Mouse (Mus musculus): ENCODE results near the gene Ccl8. TPM values are rescaled to one million over a fixed set of nuclear protein-coding genes. Genes with fewer than 3 reads are reported as not detected.

Ccl8 gene
- polyA plus RNA-seq, 1 experiment from 2014 or later: not detected

DNA sequence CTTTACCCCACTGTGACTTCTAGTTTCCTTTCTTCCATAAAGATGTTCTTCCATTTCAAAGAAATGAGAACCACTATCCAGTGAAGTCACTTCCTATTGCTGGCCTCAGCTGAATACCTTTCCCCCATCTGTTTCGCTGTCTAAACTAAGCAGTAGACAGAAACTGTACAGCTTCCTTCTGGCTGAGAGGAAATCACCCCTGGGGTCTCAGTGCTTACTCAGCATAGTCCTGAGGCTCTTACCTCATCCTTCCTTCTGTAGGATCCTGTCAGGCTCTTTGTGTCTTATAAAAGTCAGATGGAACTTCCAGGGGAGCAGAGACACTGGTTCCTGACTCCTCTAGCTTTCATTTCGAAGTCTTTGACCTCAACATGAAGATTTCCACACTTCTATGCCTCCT, 13.5 kb upstream of the Ccl8 start, which contains the start of gene Ccl12:
Ccl12 (plus strand) TSS at position 317 of the 400 bp plus-strand sequence.
- H3K27me3 ChIP-seq: no peaks in the 10 kb centered on the region
- H3K36me3 ChIP-seq: no peaks in the 10 kb centered on the region
- no peak within 1 kb of the TSS for H3K4me3 ChIP-seq
- H3K9me3 ChIP-seq: no peaks in the 10 kb centered on the region
- H3K27ac ChIP-seq (replicated peaks): no peak within 1 kb of the TSS
- WGBS: 73% methylated on average over 2 of the region's 2 CpGs
- no peak within 1 kb of the TSS for H3K4me2 ChIP-seq
- H3K4me1 ChIP-seq (replicated peaks): no peaks in the 10 kb centered on the region
- no peak for ATAC-seq (ENCODE audit: low FRiP score, low read depth)
- no peak within 1 kb of the TSS for H3K9ac ChIP-seq

DNA sequence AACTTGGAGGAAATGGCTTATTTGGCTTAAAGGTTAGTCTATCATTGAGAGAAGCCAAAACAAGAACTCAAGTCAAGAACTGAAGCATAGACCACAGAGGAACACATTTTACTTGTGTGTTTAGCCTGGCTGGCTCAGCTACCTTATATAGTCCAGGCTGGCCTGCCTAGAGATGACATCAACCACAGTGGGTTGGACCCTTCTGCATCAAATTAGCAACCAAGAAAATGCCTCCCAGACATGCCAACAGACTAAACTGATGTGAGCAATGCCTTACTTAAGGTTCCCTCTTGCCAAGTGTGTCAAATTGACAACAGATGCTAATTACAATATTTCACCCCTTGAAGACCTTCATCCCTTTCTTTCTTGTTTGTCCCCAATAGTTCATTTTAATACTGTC, 5.4 kb upstream of the Ccl8 start:
- H3K4me3 ChIP-seq: no peak overlapping the region
- H3K9me3 ChIP-seq: no peaks in the 10 kb centered on the region
- no peaks in the 10 kb centered on the region for H3K4me1 ChIP-seq (replicated peaks)
- no peak overlapping the region for H3K27ac ChIP-seq (replicated peaks)
- no peak overlapping the region for H3K9ac ChIP-seq
- ATAC-seq (ENCODE audit: low FRiP score, low read depth): no peak
- no peaks in the 10 kb centered on the region for H3K36me3 ChIP-seq
- H3K4me2 ChIP-seq: no peak overlapping the region
- H3K27me3 ChIP-seq: no peaks in the 10 kb centered on the region

DNA sequence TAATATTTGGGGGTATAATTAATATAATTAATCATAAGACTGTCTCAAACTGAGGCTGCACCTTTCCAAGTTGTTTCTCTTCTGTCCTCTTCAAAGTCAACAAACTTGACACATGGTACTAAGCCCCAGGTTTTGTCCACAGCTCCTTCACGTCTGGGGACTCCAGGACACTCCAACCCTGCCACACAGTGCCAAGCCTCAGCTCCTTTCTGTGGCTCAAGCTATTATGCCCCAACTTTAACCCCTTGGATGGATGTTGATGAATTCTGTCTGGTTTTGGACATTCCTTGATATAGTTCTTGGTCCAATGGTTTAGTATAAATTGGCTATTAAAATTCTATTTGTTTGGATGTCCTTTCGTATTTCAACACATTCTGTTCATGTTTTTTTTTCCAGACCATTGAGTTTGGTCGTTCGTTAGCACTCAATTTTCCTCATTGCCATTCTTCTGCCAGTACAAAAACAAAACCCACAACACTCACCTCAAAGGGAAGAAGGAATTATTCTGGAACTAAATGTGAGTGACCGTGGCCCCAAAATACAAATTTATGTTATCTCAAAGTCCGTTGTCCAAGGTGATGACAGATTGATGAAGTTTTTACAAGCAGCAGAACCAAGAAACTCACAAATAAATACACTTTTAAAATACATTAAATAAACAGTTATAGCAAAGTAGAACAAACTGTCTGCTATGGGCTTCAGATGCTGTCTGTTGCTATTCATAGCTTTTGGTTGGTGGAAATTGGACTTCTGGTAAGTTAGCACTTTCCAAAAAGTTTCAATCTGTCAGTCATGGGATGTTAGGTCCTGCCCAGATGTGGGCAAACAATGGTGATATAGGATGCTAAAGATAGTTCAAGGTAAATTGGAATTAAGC, 4.4 kb upstream of the Ccl8 start:
- H3K4me2 ChIP-seq: no peak overlapping the region
- no peak for ATAC-seq (ENCODE audit: low FRiP score, low read depth)
- WGBS: 63% methylated on average over 6 of the region's 6 CpGs

DNA sequence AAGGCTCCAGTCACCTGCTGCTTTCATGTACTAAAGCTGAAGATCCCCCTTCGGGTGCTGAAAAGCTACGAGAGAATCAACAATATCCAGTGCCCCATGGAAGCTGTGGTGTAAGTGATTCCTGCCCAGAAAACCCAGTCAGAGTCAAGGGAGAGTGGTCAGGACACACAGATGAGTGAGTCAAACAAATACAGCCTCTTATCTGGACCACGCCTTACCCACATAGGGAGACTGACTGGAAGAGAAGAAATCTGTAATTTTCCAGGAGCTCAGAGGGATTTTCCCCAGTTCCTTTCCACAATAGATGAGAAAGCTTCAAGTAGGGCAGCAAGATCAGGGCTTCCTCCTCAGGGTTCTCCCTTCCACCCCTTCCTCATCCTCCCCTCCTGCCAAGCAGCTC, 1.1 kb downstream of the Ccl8 start:
- no peak for ATAC-seq (ENCODE audit: low FRiP score, low read depth)
- Histone ChIP-seq H3K27ac (replicated peaks) (no peak overlapping the region), H3K4me2 (no peak overlapping the region), H3K27me3 (no peaks in the 10 kb centered on the region), H3K4me1 (replicated peaks) (no peaks in the 10 kb centered on the region), H3K4me3 (no peak overlapping the region), H3K36me3 (no peaks in the 10 kb centered on the region), H3K9ac (no peak overlapping the region), H3K9me3 (no peaks in the 10 kb centered on the region)
- WGBS: 92% methylated on average over 3 of the region's 3 CpGs

More for the DNA sequence above, 4.4 kb upstream of the Ccl8 start:
- no peaks in the 10 kb centered on the region for H3K27me3 ChIP-seq
- H3K4me3 ChIP-seq: no peak overlapping the region
- no peak overlapping the region for H3K27ac ChIP-seq (replicated peaks)
- no peak overlapping the region for H3K9ac ChIP-seq
- H3K9me3 ChIP-seq: no peaks in the 10 kb centered on the region
- H3K36me3 ChIP-seq: no peaks in the 10 kb centered on the region
- H3K4me1 ChIP-seq (replicated peaks): no peaks in the 10 kb centered on the region

DNA sequence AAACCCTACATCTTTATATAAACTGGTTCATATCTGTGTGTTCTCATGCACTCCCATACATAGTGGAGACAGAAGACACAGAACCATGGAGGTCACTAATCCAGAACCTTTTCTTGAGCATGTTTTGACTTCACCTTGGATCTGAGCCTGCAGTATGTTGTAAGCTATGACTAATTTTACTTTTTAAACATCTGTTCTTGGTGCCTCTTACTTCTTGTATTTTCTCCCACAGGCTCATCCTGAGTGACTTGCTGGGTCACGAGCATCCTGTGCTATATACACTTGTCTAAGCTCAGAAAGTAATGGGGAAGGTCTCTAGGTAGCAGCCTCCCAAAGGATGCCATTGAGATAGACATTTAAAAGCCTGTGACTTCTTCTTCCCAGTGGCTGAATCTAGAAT, 18.0 kb downstream of the Ccl8 start:
- Histone ChIP-seq H3K9ac (no peak overlapping the region), H3K4me2 (no peak overlapping the region), H3K9me3 (no peaks in the 10 kb centered on the region), H3K27ac (replicated peaks) (no peak overlapping the region), H3K36me3 (no peaks in the 10 kb centered on the region), H3K4me3 (no peak overlapping the region), H3K27me3 (no peaks in the 10 kb centered on the region), H3K4me1 (replicated peaks) (no peaks in the 10 kb centered on the region)
- ATAC-seq (ENCODE audit: low FRiP score, low read depth): no peak
- WGBS: 79% methylated on average over 1 of the region's 1 CpGs

DNA sequence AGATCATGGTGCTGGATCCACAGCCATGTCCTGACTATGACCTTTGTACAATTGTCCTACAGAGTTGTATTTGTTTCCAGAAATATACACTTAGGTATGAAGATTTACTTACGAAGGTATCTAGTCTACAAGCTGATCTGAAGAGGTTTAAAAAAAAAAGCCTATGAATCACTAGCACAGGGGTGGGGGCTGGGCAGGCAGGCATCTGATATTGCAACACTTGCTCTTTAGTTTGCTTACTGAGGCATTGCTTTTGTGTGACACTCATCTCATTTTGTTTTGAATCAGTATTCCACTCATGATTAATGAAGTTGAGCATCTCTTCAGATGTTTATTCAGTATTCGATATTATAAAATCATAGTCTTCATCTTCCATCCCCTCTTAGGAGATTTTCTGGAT, 21.2 kb downstream of the Ccl8 start:
- no peak for ATAC-seq (ENCODE audit: low FRiP score, low read depth)
- no peaks in the 10 kb centered on the region for H3K9me3 ChIP-seq
- H3K9ac ChIP-seq: no peak overlapping the region
- 87% methylated on average over 2 of the region's 2 CpGs for WGBS
- no peaks in the 10 kb centered on the region for H3K27me3 ChIP-seq
- H3K4me3 ChIP-seq: no peak overlapping the region
- H3K4me2 ChIP-seq: no peak overlapping the region
- H3K36me3 ChIP-seq: no peaks in the 10 kb centered on the region
- H3K4me1 ChIP-seq (replicated peaks): no peaks in the 10 kb centered on the region
- H3K27ac ChIP-seq (replicated peaks): no peak overlapping the region

DNA sequence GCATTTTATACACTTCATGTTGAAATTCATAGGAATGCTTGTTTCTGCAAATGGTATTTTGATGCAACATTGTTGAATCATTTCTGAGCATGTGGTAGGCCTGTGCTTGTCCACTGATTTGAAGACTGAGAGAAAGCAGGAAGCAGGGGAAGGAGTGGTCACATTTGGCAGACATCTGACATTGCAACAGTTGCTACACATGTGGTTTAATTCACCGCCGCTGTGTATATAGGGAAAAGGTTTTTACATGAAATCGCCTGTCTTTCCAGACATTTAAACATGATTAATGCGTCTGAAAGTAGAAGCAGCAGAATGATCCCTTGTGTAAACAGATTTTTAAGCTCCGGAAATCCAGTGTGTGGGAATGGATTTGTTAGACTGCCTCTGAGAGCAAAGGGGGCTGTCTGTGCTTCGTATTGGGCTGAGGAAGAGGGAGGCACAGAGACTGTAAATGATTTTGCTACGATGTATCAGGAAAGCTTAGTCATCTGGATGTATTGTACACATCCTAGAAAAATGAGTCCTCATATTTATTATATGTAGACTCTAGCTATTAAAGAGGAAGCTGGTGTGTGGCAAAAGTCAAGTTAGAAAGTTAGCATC, 24.6 kb downstream of the Ccl8 start:
- H3K9ac ChIP-seq: no peak overlapping the region
- H3K27me3 ChIP-seq: no peaks in the 10 kb centered on the region
- H3K27ac ChIP-seq (replicated peaks): no peak overlapping the region
- no peak for ATAC-seq (ENCODE audit: low FRiP score, low read depth)
- H3K36me3 ChIP-seq: no peaks in the 10 kb centered on the region
- H3K4me2 ChIP-seq: no peak overlapping the region
- H3K4me3 ChIP-seq: no peak overlapping the region
- H3K9me3 ChIP-seq: no peaks in the 10 kb centered on the region
- no peaks in the 10 kb centered on the region for H3K4me1 ChIP-seq (replicated peaks)
- 65% methylated on average over 7 of the region's 7 CpGs for WGBS

DNA sequence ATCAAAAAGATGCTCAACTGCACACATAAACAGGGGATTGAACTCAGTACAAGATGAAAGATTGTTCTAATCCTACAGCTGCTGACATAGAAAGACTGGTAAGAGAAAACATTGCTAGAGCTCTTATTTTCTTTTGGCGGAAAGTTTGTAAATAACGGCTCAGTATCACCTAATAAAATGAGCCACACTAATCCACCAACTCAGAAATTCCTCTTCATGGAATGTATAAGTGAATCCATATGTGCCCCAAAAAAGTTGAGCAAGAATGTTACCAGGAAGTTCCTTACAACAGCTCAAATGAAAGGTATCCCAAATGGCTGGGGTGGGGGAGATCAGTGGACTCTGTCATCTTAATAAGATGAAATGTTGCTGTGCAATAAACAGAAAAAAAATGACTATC, 44.1 kb downstream of the Ccl8 start:
- Histone ChIP-seq H3K36me3 (no peaks in the 10 kb centered on the region), H3K4me3 (no peak overlapping the region), H3K4me2 (no peak overlapping the region), H3K27ac (replicated peaks) (no peak overlapping the region), H3K27me3 (no peaks in the 10 kb centered on the region), H3K9ac (no peak overlapping the region), H3K4me1 (replicated peaks) (no peaks in the 10 kb centered on the region), H3K9me3 (no peaks in the 10 kb centered on the region)
- WGBS: 94% methylated on average over 2 of the region's 2 CpGs
- ATAC-seq (ENCODE audit: low FRiP score, low read depth): no peak

DNA sequence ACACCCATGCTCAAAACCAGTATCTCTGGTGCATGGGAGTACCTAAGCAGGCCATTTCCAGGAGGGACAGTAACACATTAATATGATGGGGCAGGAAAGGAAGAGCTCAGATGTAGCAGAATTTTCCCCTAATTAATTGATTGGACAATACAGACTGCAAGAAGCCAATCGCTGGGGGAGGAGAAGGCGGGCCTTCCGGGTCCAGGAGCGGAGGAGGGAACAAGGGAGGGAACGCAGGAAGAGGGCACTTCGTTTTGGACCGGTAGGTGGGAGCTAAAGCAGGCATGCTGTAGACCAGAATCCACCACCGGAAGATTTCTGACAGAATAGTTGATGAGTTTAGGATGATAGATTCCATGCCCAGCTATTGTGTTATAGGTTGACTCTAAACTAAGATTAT, 48.3 kb downstream of the Ccl8 start:
- no peaks in the 10 kb centered on the region for H3K9me3 ChIP-seq
- no peaks in the 10 kb centered on the region for H3K27me3 ChIP-seq
- no peaks in the 10 kb centered on the region for H3K36me3 ChIP-seq
- WGBS: 76% methylated on average over 8 of the region's 8 CpGs
- H3K4me2 ChIP-seq: no peak overlapping the region
- no peak overlapping the region for H3K27ac ChIP-seq (replicated peaks)
- H3K4me3 ChIP-seq: no peak overlapping the region
- no peak overlapping the region for H3K9ac ChIP-seq
- no peak for ATAC-seq (ENCODE audit: low FRiP score, low read depth)
- no peaks in the 10 kb centered on the region for H3K4me1 ChIP-seq (replicated peaks)

Other genes with a start within 250 kb of the Ccl8 start
- 17.0 and 17.7 TPM in 2 replicates for gene Asic2, start 146.7 kb upstream of the Ccl8 start, polyA plus RNA-seq (2015; fragmentation: Nextera tagmentation; extraction: Ambion mirVana)
- 0.73 and 1.4 TPM in 2 replicates for gene Ccl2, start 79.6 kb upstream of the Ccl8 start, polyA plus RNA-seq (2015; fragmentation: Nextera tagmentation; extraction: Ambion mirVana)
- not detected in 2 replicates for gene Gm17268, start 76.6 kb upstream of the Ccl8 start, polyA plus RNA-seq (2015; fragmentation: Nextera tagmentation; extraction: Ambion mirVana)
- 0.78 and 1.4 TPM in 2 replicates for gene Ccl7, start 69.5 kb upstream of the Ccl8 start, polyA plus RNA-seq (2015; fragmentation: Nextera tagmentation; extraction: Ambion mirVana)
- gene Ccl11, start 57.4 kb upstream of the Ccl8 start, polyA plus RNA-seq (2015; fragmentation: Nextera tagmentation; extraction: Ambion mirVana): 0.27 and 0.54 TPM in 2 replicates
- gene Ccl12, start 13.3 kb upstream of the Ccl8 start, polyA plus RNA-seq (2015; fragmentation: Nextera tagmentation; extraction: Ambion mirVana): 1.4 and 2.9 TPM in 2 replicates
- 0.66 and 0.81 TPM in 2 replicates for gene Ccl1, start 190.5 kb downstream of the Ccl8 start, polyA plus RNA-seq (2015; fragmentation: Nextera tagmentation; extraction: Ambion mirVana)